Mouse (Mus musculus) lung, adult 2 months (tissue): ENCODE data around the gene Map4k2. TPM values are rescaled to one million over a fixed set of nuclear protein-coding genes. Genes with fewer than 3 reads are reported as not detected.

Experiments
- DNase-seq: peaks from one replicate; pipeline ENCODE4 v3.0.0; 2022
- H3K4me1 ChIP-seq: fragments of 200-500 bp; 2 replicates; pipeline ENCODE4 v1.6.1; 2011; ENCODE audit warnings: low read length; ENCODE audit not compliant: control insufficient read depth, insufficient read depth
- H3K4me3 ChIP-seq: fragments of 200-500 bp; replicated peaks from 2 replicates; pipeline ENCODE3; 2011; ENCODE audit warnings: low read depth, mild to moderate bottlenecking, control low read depth, low read length; ENCODE audit errors: extremely low read depth
- CTCF ChIP-seq: fragments of 200-500 bp; IDR thresholded peaks from 2 replicates; pipeline ENCODE4 v1.5.1; 2011; ENCODE audit warnings: mild to moderate bottlenecking, low read length, control low read depth; ENCODE audit not compliant: insufficient read depth
- POLR2A ChIP-seq: fragments of 200-500 bp; IDR thresholded peaks from 2 replicates; pipeline ENCODE4 v1.6.1; 2011; ENCODE audit warnings: low read depth, mild to moderate bottlenecking, control low read depth, low read length, borderline replicate concordance; ENCODE audit errors: extremely low read depth
- WGBS: fragments of 180-500 bp; shearing (Covaris S2); methylation state at CpG from one replicate; pipeline ENCODE4 v1.1.7; 2018; 5-methylcytosine and 5-hydroxymethylcytosine counted together
- polyA plus RNA-seq: library from polyadenylated mRNA; depleted of rRNA; stranded (reverse); fragments of >200 nt; gene quantifications from 2 replicates; pipeline ENCODE4 v1.2.3, GENCODE M21; 2012

The Map4k2 gene
- polyA plus RNA-seq, 1 experiment: 303 TPM

DNA sequence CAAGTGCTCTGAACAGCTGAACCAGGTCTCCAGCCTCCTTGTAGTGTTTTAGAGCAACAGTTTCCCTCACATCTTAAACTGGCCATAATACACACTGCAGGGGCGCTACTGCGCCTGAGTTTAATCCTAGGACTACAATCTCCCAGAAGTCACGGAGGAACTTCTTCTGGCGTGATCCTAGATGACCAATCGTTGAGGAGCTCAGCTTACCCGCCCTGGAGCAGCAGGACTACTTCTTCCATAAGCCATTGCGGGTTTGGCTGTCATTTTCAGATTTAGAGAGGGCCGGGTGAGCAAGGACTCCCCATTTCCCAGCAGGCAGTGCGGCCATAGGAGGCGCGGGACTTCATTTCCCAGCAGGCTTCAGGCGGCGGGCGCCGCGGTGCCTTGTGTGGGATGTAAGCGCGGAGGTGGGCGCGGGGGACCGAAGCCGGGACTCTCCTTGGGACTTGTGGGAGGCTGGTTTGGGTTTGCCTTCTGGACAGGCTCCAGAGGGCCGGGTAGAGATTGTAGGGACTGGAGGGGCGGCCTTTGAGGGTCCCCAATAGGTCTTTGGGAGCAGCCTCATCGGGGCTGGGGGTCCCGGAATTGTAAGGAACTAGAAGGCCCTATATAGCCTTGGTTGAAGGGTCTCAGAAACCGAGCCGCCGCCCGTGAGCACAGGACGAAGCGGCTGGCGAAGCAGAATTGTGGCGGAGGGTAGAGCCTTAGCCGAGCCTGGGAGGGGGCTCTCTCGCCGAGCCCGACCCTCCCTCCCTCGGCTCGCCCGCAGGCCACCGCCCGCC, 6.1 kb upstream of the Map4k2 start, which contains the start of gene Men1:
Gene Men1, plus strand, starts transcription at position 307 of the 785 bp plus-strand sequence.
- peak; percentile 89 for DNase-seq
- Histone ChIP-seq H3K4me1 (peaks cover 21% of the 10 kb centered on the region; the same call in 1 of the 2 replicates), H3K4me3 (peak within 1 kb of the TSS; percentile 78)
- no peak for TF ChIP-seq CTCF
- TF ChIP-seq POLR2A: peak; percentile 37; the same call in 1 of the 2 replicates
- WGBS: under 1% methylated on average over 43 of the region's 43 CpGs

DNA sequence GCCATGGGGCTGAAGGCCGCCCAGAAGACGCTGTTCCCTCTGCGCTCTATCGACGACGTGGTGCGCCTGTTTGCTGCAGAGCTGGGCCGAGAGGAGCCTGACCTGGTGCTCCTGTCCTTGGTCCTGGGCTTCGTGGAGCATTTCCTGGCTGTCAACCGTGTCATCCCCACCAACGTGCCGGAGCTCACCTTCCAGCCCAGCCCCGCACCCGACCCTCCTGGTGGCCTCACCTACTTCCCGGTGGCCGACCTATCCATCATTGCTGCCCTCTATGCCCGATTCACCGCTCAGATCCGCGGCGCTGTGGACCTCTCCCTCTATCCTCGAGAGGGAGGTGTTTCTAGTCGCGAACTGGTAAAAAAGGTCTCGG, 5.5 kb upstream of the Map4k2 start:
- under 1% methylated on average over 25 of the region's 25 CpGs for WGBS
- DNase-seq: peak; percentile 27
- Histone ChIP-seq H3K4me1 (peaks cover 21% of the 10 kb centered on the region; the same call in 1 of the 2 replicates), H3K4me3 (peak overlapping the region; percentile 78)
- TF ChIP-seq CTCF (no peak), POLR2A (no peak)

DNA sequence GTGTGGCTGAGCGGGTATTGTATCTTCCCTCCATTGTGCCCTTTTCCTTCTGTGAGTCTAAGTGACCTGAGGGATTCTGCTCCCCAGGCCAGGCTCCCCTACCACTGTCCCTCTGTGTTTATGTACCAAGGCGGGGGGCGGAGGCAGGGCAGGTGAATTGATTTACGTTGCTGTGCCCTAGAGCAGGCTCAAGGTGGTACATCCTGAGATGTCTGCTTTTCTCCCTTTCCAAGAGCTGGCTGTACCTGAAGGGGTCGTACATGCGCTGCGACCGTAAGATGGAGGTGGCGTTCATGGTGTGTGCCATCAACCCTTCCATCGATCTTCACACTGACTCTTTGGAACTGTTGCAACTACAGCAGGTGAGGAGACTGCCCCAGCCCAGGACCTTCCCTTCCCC, 4.0 kb upstream of the Map4k2 start:
- peaks cover 22% of the 10 kb centered on the region; the same call in 1 of the 2 replicates for H3K4me1 ChIP-seq
- WGBS: 92% methylated on average over 10 of the region's 10 CpGs
- no peak for TF ChIP-seq POLR2A
- no peak for TF ChIP-seq CTCF
- no peak for DNase-seq
- H3K4me3 ChIP-seq: no peak overlapping the region

DNA sequence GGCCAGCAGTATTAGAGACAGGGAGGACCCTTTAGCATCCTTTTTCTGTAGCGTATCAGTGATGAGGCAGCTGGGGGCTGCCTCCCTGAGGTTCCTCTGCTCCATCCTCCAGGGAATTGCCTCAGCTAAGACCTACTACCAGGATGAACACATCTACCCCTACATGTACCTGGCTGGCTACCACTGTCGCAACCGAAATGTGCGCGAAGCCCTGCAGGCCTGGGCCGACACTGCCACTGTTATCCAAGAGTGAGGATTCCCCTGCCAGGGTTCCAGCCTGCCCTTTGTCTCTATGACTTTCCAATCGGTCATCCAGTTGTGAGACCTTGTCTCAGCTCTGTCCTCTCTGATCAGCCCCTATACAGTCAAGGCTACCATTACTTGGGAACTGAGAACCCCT, 2.8 kb upstream of the Map4k2 start:
- Histone ChIP-seq H3K4me1 (peaks cover 24% of the 10 kb centered on the region), H3K4me3 (no peak overlapping the region)
- TF ChIP-seq CTCF (no peak), POLR2A (no peak)
- DNase-seq: no peak
- 94% methylated on average over 7 of the region's 7 CpGs for WGBS

DNA sequence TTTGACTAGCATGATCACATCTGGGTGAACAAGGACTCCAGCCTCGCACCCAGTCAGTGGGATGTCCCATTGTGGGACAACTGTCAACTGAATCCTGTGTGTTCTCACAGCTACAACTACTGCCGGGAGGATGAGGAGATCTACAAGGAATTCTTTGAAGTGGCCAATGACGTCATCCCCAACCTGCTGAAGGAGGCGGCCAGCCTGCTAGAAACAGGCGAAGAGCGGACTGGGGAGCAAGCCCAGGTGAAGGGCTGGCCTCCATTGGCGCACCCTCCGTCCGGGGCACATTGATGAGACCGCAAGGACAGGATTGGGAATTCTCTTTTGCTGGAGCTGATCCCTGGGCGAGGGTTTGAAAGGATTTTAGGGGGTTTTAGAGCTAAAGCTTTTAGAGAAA, 2.2 kb upstream of the Map4k2 start:
- Histone ChIP-seq H3K4me1 (peaks cover 27% of the 10 kb centered on the region), H3K4me3 (no peak overlapping the region)
- WGBS: 85% methylated on average over 11 of the region's 11 CpGs
- TF ChIP-seq POLR2A (no peak), CTCF (no peak)
- no peak for DNase-seq

DNA sequence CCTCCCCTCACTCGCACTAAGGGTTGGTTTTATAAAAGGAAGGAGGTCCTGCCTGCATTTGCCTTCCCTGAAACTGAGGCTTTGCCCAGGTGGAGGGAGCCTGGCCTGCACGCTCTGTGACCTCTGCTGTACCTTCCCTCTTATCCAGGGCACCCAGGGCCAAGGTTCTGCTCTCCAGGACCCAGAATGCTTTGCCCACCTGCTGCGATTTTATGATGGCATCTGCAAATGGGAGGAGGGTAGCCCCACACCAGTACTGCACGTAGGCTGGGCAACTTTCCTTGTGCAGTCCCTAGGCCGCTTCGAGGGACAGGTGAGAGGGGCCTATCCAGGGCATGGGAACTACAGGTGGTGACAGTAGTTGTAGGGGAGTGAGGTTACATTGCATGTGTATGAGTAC, 1.7 kb upstream of the Map4k2 start:
- 93% methylated on average over 6 of the region's 6 CpGs for WGBS
- peaks cover 30% of the 10 kb centered on the region for H3K4me1 ChIP-seq
- no peak for DNase-seq
- TF ChIP-seq POLR2A: no peak
- no peak for TF ChIP-seq CTCF
- H3K4me3 ChIP-seq: no peak overlapping the region

DNA sequence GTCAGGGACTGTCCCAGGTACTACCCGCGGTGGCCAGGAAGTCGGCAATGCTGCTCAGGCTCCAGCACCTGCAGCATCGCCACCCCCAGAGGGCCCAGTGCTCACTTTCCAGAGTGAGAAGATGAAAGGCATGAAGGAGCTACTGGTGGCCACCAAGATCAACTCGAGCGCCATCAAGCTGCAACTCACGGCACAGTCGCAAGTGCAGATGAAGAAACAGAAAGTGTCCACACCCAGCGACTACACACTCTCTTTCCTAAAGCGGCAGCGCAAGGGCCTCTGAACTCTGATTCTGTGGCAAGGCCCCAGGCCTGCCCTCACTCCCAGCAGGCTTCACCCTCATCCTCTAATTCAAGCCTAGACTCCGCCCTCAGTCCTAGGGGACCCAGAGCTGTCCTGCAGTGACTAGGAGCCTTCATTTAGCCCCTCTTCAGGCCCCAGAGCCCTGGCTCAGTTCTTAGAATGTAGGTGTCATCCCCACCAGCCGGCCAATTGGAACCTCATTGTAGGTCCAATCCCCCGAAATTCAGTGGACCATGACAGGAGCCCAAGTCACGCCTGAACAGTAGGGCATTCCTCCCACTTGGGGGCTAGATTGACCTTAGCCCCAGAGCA, 938 bp upstream of the Map4k2 start:
- H3K4me1 ChIP-seq: peaks cover 30% of the 10 kb centered on the region
- H3K4me3 ChIP-seq: peak overlapping the region; percentile 53
- DNase-seq: no peak
- 47% methylated on average over 15 of the region's 15 CpGs for WGBS
- TF ChIP-seq POLR2A (peak; percentile 66; the same call in 1 of the 2 replicates), CTCF (peak; percentile 56)

DNA sequence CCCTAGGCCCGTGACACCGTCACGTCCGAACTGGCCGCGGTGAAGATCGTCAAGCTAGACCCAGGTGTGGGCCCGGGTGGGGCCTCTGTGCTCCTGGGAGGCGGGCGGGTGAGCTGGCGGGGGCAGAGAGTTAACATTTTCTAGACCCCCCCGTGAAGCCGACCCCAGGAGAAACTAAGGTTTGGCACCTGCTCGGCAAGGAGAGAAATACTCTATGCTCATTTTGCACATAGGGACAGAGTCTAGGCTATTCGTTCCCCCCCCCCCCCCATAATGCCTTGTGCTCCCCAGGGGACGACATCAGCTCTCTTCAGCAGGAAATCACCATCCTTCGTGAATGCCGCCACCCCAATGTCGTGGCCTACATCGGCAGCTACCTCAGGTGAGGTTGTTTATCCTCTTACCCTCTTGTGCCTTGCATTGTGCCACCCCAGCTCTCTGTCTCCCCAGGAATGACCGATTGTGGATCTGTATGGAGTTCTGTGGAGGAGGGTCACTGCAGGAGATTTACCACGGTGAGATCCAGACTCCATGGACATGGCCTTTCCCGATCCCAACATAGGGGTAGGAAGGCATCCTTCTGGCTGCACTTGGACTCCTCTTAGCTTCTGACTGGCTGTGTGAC, 630 bp downstream of the Map4k2 start:
- TF ChIP-seq POLR2A: no peak
- no peak for TF ChIP-seq CTCF
- peaks cover 20% of the 10 kb centered on the region for H3K4me1 ChIP-seq

DNA sequence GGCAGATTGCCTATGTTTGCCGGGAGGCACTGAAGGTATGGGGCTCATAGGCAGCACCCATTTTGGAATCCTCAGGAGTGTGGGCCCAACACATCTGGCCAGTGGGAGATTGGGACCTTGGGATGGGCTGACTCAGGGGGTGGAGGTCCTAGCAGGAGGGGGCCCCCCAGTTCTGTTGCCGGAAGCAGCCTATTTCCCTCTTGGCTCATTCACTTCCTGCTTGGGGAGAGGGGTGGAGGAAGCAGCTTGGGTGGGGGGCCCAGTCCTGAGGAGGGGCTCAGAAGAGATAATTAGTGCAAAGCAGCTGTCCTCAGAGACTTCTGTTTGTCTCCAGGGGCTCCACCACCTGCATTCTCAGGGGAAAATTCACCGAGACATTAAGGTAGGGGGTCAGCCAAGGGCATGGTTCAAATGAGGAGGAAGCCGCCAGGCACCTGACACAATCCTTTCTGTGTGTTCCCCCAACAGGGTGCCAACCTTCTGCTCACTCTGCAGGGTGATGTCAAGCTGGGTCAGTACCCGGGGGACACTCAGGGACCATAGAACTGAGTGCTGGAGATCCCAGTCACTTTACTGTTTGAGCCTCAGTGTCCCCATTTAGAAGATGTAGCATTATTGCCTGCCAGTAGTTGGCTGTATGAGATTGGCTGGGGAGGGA, 1.5 kb downstream of the Map4k2 start:
- WGBS: 55% methylated on average over 5 of the region's 5 CpGs
- TF ChIP-seq CTCF (no peak), POLR2A (no peak)
- Histone ChIP-seq H3K4me3 (peak overlapping the region; percentile 95), H3K4me1 (peaks cover 18% of the 10 kb centered on the region)
- DNase-seq: no peak

More for the DNA sequence above, 630 bp downstream of the Map4k2 start:
- no peak for DNase-seq
- WGBS: 4% methylated on average over 23 of the region's 23 CpGs
- peak overlapping the region; percentile 95 for H3K4me3 ChIP-seq
